Mouse (Mus musculus): ENCODE measurements around the gene Katnal1. TPM values are rescaled to one million over a fixed set of nuclear protein-coding genes. Genes with fewer than 3 reads are reported as not detected.
A peak's percentile ranks its signal among the peaks of the same experiment; 100 is the strongest.

Katnal1 gene
- total and polyA plus RNA-seq, 2 experiments from 2014 or later, result 8.4 to 21.1 TPM

DNA sequence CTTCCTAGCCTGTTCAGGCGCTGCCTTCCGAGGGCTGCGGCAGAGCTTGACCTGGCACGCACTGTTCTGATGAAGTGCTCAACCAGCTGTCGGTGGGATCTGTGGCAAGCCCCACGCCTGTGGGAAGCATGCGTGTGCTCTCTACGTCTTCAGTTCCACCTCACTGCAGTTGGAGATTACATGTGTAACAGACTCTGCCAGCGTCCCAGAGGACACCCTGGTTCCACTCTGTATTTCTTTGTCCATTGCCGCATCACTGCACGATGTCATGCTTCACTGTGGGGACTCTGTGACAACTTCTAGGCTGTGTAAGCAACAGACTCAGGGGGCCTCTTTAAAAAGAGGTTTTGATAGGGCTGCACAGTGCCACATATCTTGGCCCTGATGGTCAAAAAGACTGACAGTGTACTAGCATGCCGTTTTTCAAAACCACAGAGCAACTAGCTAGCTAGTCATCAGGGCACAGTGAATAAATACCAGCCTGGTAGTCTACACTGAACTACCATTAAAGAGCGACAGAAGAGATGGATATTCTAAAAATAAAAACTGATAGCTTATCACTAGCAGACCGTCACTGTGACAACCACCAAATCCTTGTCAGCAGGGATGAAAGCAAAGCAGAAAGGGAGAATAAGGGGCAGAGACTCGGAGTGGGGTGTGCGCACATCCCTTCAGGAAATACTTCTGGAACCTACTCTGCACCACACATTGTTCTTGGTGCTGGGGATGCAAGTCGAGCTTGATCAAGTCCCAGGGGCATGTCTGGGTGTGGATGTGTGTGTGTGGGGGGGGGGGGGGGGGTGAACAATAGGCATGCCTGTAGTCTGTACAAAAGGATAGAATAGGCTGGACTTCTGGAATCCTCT is 20.7 kb downstream of the Katnal1 start:
- 0 out of 2 replicates have a peak, but pooled peaks have one; percentile 35 for TF ChIP-seq EP300 (IDR thresholded peaks at IDR 0.05; ENCODE audit: low read depth)
- TF ChIP-seq CTCF (IDR thresholded peaks at IDR 0.05; ENCODE audit: low read depth), result no peak
- DNase-seq (ENCODE audit: low spot score) (peak; percentile 32), ATAC-seq (ENCODE audit: insufficient read depth, low read depth) (0 out of 2 replicates have a peak, but pooled peaks have one; percentile 8)
- Histone ChIP-seq H3K4me3 (ENCODE audit: low read depth, low read length) (no peak overlapping the region), H3K4me2 (ENCODE audit: low read depth, low read length) (no peak overlapping the region), H3K27ac (ENCODE audit: low read depth) (peak overlapping the region; percentile 69), H3K9me3 (replicated peaks; ENCODE audit: control insufficient read depth, low read length) (no peaks in the 10 kb centered on the region; the same call in 1 of the 2 replicates), H3K4me1 (ENCODE audit: control insufficient read depth, insufficient read depth) (peaks cover 25% of the 10 kb centered on the region), H3K9ac (replicated peaks; ENCODE audit: low read depth, low read length) (no peak overlapping the region), H3K36me3 (replicated peaks; ENCODE audit: control insufficient read depth, insufficient read depth, low read length) (peaks cover 26% of the 10 kb centered on the region), H3K27me3 (ENCODE audit: control insufficient read depth, insufficient read depth, low read length) (no peaks in the 10 kb centered on the region)
- WGBS, result 38% methylated on average over 17 of the region's 17 CpGs

DNA sequence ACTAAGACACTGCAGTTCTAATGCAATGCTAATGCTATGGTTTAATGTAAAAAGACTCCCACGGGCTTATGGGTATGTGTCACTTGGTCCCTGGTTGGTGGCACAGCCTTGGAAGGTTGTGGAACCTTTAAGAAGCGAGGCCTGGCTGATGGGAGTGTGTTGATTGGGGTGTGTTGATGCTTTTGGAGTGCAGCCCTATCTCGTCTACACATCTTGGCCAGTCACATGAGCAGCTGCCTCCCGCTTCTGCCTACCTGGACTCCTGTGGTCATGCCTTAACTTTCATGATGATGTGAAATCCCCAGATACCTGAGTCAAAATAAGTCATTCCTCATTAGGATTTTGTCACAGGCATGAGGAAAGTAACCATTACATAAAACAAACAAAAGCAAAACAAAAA is 22.8 kb downstream of the Katnal1 start:
- Histone ChIP-seq H3K27me3 (ENCODE audit: control insufficient read depth, insufficient read depth, low read length) (no peaks in the 10 kb centered on the region), H3K9ac (replicated peaks; ENCODE audit: low read depth, low read length) (no peak overlapping the region), H3K36me3 (replicated peaks; ENCODE audit: control insufficient read depth, insufficient read depth, low read length) (peaks cover 24% of the 10 kb centered on the region), H3K4me2 (ENCODE audit: low read depth, low read length) (no peak overlapping the region), H3K4me1 (ENCODE audit: control insufficient read depth, insufficient read depth) (peaks cover 25% of the 10 kb centered on the region), H3K27ac (ENCODE audit: low read depth) (no peak overlapping the region), H3K4me3 (ENCODE audit: low read depth, low read length) (no peak overlapping the region), H3K9me3 (replicated peaks; ENCODE audit: control insufficient read depth, low read length) (no peaks in the 10 kb centered on the region; the same call in 1 of the 2 replicates)
- TF ChIP-seq EP300 (IDR thresholded peaks at IDR 0.05; ENCODE audit: low read depth) (no peak), CTCF (IDR thresholded peaks at IDR 0.05; ENCODE audit: low read depth) (no peak)
- ATAC-seq (ENCODE audit: insufficient read depth, low read depth) (no peak), DNase-seq (ENCODE audit: low spot score) (no peak)
- 84% methylated on average over 4 of the region's 4 CpGs for WGBS

DNA sequence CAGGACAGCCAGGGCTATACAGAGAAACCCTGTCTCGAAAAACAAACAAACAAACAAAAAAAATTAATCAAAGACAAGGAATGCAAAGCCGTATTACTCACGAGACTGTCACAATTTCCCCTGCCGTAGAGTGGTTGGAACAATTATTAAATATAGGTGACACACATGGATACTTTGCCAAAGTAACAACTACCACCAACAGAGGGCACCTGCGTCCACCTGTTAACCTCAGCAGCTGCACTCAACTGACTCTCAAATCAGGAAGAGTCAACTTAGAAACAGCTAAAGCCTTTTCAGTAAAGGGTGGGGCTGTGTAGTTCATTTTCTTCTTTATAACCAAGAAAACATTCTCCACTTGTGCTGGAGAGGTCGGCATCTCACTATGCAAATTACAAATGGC is 24.3 kb downstream of the Katnal1 start:
- peak; percentile 24 for DNase-seq (ENCODE audit: low spot score)
- Histone ChIP-seq H3K9me3 (replicated peaks; ENCODE audit: control insufficient read depth, low read length) (no peaks in the 10 kb centered on the region), H3K4me1 (ENCODE audit: control insufficient read depth, insufficient read depth) (peaks cover 22% of the 10 kb centered on the region), H3K27me3 (ENCODE audit: control insufficient read depth, insufficient read depth, low read length) (no peaks in the 10 kb centered on the region), H3K27ac (ENCODE audit: low read depth) (no peak overlapping the region), H3K4me3 (ENCODE audit: low read depth, low read length) (no peak overlapping the region), H3K36me3 (replicated peaks; ENCODE audit: control insufficient read depth, insufficient read depth, low read length) (peaks cover 27% of the 10 kb centered on the region), H3K4me2 (ENCODE audit: low read depth, low read length) (no peak overlapping the region), H3K9ac (replicated peaks; ENCODE audit: low read depth, low read length) (no peak overlapping the region)
- 66% methylated on average over 6 of the region's 6 CpGs for WGBS
- TF ChIP-seq EP300 (IDR thresholded peaks at IDR 0.05; ENCODE audit: low read depth) (no peak), CTCF (IDR thresholded peaks at IDR 0.05; ENCODE audit: low read depth) (peak; percentile 64)
- no peak for ATAC-seq (ENCODE audit: insufficient read depth, low read depth)

DNA sequence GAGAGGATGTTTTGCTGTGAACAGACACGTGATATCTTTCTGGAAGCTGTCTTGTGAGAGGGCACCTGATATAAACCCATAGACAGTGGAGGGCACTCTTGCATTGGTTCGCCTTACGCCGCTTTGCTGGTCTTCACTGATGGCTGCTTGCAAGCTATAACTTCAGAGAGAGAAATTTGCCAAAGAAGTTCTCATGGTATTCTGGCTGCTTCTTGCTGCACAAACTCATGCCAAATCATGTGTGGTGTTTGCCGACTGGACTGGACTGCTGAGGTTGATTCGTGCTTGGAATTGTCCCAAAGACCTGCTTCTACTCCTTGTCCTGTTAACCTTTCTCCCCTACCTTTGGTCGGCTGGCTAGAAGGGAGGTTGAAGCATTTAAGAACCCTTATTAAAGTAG is 29.8 kb downstream of the Katnal1 start:
- Histone ChIP-seq H3K9me3 (replicated peaks; ENCODE audit: control insufficient read depth, low read length) (no peaks in the 10 kb centered on the region), H3K9ac (replicated peaks; ENCODE audit: low read depth, low read length) (no peak overlapping the region), H3K4me3 (ENCODE audit: low read depth, low read length) (no peak overlapping the region), H3K27ac (ENCODE audit: low read depth) (no peak overlapping the region), H3K27me3 (ENCODE audit: control insufficient read depth, insufficient read depth, low read length) (no peaks in the 10 kb centered on the region), H3K4me2 (ENCODE audit: low read depth, low read length) (no peak overlapping the region), H3K36me3 (replicated peaks; ENCODE audit: control insufficient read depth, insufficient read depth, low read length) (peaks cover 25% of the 10 kb centered on the region), H3K4me1 (ENCODE audit: control insufficient read depth, insufficient read depth) (no peaks in the 10 kb centered on the region)
- DNase-seq (ENCODE audit: low spot score) (no peak), ATAC-seq (ENCODE audit: insufficient read depth, low read depth) (no peak)
- no peak for TF ChIP-seq EP300 (IDR thresholded peaks at IDR 0.05; ENCODE audit: low read depth)
- TF ChIP-seq CTCF (IDR thresholded peaks at IDR 0.05; ENCODE audit: low read depth), result no peak
- 92% methylated on average over 7 of the region's 7 CpGs for WGBS

DNA sequence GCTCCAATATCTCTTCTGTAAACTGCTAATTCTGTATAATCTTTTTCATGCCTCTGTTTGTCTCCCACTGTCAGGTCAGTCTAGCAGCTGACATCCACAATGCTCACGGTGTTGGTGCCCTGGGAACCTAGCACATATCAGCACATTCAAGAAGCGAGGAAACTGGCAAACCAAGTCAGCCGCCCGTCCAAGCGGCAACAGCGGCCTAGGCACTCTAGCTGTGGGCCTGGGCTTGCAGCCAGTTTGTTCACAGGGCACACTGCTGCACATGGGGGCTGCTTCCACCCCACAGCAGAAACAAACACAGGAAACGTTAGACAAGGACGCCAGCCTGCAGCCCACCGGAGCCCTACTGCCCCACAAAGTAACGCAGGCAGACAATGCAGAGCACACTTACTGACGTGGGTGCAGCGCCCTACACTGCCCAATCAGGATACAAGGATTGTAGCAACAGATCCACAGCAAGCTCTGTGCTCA is 31.1 kb downstream of the Katnal1 start:
- peaks cover 25% of the 10 kb centered on the region for H3K36me3 ChIP-seq (replicated peaks; ENCODE audit: control insufficient read depth, insufficient read depth, low read length)
- H3K4me1 ChIP-seq (ENCODE audit: control insufficient read depth, insufficient read depth), result no peaks in the 10 kb centered on the region
- no peak overlapping the region for H3K4me2 ChIP-seq (ENCODE audit: low read depth, low read length)
- H3K27me3 ChIP-seq (ENCODE audit: control insufficient read depth, insufficient read depth, low read length), result no peaks in the 10 kb centered on the region
- WGBS, result 35% methylated on average over 12 of the region's 12 CpGs
- TF ChIP-seq CTCF (IDR thresholded peaks at IDR 0.05; ENCODE audit: low read depth) (no peak), EP300 (IDR thresholded peaks at IDR 0.05; ENCODE audit: low read depth) (no peak)
- peak overlapping the region; percentile 36; the same call in 1 of the 2 replicates for H3K27ac ChIP-seq (ENCODE audit: low read depth)
- DNase-seq (ENCODE audit: low spot score), result no peak
- H3K9ac ChIP-seq (replicated peaks; ENCODE audit: low read depth, low read length), result no peak overlapping the region
- H3K9me3 ChIP-seq (replicated peaks; ENCODE audit: control insufficient read depth, low read length), result no peaks in the 10 kb centered on the region
- ATAC-seq (ENCODE audit: insufficient read depth, low read depth), result peak; percentile 57
- H3K4me3 ChIP-seq (ENCODE audit: low read depth, low read length), result no peak overlapping the region

Data from heart, postnatal 0 days (tissue).